Mouse (Mus musculus): ENCODE measurements at regions not wholly inside any gene's neighbourhood (a gene's known extent, or its start where the extent isn't known, plus 50 kb on each side); places are given as distances from the start of the nearest gene placed in this dataset.
A peak's percentile ranks its signal among the peaks of the same experiment; 100 is the strongest.

DNA sequence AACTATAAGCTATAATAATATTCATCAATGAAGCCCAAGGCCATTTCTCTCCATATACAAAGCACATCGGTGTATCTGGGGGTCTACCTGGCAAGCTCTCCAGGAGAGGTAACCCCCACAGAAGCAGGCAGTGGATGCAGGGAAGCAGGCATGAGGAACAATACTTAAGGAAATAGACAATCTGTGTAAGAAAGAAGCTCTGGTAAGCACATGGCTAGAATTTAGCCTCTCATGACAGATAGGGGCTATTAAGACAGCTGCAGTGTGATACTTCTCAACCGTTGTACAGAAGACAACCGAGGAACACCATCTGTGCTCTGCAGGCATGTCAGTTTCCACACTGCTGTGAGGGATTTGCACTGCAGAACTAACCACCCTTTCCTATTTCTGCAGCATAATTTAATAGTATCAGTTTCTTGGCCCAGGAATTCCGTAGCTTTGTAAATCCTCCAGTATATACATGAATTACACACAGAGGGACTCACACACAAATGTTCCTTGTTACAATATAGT, 108.1 kb upstream of the Lpar1 start:
- no peak for ATAC-seq (replicated peaks; ENCODE audit: poor library complexity)

DNA sequence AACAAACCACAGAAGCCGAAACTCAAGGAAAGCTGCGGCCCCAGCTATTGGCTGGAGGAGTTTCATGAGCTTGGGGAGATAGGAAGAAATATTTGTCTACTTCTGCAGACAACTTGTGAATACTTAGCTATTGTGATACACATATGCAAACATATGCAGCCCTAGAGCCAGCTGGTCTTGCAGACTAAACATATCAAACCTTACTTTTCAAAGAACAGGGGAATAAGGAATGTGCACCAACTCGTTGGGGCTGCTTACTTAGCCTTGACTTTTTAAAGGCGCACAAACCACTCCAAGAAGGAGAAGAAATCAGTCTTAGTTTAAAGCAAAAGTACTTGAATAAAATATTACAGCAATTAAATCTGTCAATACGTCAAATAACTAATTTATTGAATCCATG, 106.8 kb upstream of the Lpar1 start:
- ATAC-seq (replicated peaks; ENCODE audit: poor library complexity) = no peak

- no peak for ATAC-seq (replicated peaks; ENCODE audit: poor library complexity)
Observed at GRCm38 (mm10) chr4:58658206-58658605, 104.5 kb upstream of the Lpar1 start.

GRCm38 (mm10) chr4:58647761-58648295, 94.1 kb upstream of the Lpar1 start:
- peak; percentile 71 for ATAC-seq (replicated peaks; ENCODE audit: poor library complexity)

GRCm38 (mm10) chr4:58646821-58647220, 93.1 kb upstream of the Lpar1 start:
- ATAC-seq (replicated peaks; ENCODE audit: poor library complexity) = no peak

GRCm38 (mm10) chr4:58643371-58643770, 89.7 kb upstream of the Lpar1 start:
- ATAC-seq (replicated peaks; ENCODE audit: poor library complexity) = peak; percentile 29; the same call in 1 of the 2 replicates

DNA sequence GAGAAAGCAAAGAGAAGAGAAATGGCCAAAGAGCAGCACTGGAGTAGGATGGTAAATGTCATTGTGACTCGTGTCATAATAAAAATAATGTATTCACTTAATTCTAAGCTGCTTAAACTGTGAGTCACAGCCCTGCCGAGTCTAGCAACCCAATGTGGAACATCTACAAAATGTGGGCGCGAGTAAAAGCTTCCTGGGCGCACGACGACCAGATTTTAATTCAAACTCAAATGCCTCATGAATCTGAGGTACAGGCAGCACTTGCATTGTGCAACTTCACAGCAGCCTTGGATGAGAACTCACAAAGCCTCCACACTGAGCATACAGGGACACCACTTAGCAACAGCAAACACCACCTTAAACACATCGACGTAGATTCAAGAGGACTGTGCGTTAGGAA, 88.5 kb upstream of the Lpar1 start:
- ATAC-seq (replicated peaks; ENCODE audit: poor library complexity) = no peak

- ATAC-seq (replicated peaks; ENCODE audit: poor library complexity) = no peak
Observed at GRCm38 (mm10) chr4:58632696-58633095, 79.0 kb upstream of the Lpar1 start.

DNA sequence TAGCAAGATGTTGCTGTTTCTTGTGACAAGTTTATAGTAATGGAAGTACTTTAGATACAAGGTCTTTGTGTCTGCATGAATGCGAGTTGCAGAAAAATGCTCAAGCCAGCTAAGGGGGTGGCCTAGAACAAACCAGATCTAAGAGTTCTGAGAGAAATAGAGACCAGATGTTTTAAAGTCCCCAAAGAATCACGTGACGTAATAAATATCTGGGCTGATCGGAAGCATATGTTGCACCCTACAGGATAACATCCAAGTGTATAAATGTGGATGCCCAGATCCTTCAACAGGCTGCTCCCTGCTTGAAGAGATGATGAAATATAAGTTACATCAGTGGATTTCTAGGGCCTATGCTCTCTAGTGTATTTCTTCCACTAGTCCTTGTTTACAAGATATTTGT, 77.7 kb upstream of the Lpar1 start:
- no peak for ATAC-seq (replicated peaks; ENCODE audit: poor library complexity)

GRCm38 (mm10) chr4:58627021-58627420, 73.3 kb upstream of the Lpar1 start:
- no peak for ATAC-seq (replicated peaks; ENCODE audit: poor library complexity)

GRCm38 (mm10) chr4:58624059-58624458, 70.4 kb upstream of the Lpar1 start:
- no peak for ATAC-seq (replicated peaks; ENCODE audit: poor library complexity)

DNA sequence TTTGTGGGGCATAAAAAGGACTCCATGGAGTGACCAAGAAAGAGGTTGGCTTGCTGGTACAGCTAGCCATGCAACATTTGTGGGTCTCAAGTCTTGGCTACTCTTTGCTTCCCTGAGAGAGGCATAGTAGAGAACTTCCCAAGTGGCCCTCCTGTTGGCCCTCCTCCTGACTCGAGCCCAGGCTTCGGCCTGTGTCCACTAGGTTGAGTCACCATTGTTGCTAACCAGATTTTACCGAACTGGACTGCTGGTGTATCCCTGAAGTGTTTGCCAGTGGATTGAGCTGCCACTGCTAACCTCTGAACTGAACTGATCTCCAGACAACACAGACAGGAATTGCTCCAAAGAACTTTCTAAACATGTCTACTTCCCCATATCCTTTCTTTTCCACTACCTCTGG, 66.9 kb upstream of the Lpar1 start:
- no peak for ATAC-seq (replicated peaks; ENCODE audit: poor library complexity)

DNA sequence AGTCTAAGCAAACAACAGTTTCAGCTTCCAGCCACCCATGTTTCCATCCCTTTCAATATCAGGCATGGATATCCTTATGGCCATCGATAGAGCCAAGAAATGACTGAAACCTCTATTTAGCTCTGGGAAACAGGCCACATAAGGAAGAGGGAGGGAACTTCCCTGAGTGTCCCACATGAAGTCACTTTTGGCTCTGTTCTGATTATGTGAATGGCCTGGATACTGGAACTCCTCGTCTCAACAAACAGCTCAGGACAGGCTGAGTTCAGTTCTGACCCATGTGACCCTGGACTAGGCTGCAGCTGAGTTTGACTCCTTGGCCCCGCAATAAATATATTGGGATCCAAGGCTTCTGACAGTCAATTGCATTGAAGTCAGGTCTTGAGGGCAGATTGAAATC, 63.6 kb upstream of the Lpar1 start:
- ATAC-seq (replicated peaks; ENCODE audit: poor library complexity) = no peak

DNA sequence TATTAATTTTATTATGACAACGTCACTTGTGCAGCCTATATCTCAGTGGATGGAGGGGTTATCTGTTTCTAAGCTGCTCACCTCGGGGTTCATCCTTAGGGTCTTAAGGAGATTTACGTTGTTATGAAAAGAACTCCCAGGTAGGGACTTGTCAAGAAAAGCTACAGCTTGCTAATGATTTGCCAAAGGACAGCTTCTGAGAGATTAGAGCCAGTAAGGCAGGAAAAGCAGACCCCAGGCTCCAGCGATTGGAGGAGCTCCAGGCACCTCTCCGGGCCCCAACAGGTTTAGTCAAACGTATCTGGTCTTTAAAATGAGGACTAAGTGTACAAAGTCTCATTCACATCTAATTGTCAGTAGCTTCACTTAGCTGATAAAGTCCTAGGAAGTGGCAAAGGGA, 59.8 kb upstream of the Lpar1 start:
- ATAC-seq (replicated peaks; ENCODE audit: poor library complexity) = no peak

GRCm38 (mm10) chr4:58613022-58613421, 59.3 kb upstream of the Lpar1 start:
- peak; percentile 86 for ATAC-seq (replicated peaks; ENCODE audit: poor library complexity)

DNA sequence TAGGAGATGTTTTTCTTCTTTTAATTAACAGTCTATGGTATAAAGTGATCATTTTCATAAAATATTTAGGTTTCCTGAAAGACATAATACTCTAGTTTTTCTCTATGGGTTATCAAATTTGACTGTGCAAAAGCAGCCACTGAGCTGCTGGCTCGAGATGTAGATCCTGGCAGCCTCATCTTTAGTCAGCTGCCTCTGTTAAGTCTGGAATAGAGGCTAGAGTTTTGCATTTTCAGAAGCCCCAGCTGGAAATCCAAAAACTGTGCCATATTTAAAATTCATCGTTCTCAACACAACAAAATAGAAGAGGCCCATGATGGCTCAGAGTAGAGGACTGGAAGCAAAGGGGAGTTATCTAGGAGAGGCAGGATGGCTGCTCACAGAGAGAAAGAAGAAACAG, 53.8 kb upstream of the Lpar1 start:
- no peak for ATAC-seq (replicated peaks; ENCODE audit: poor library complexity)

GRCm38 (mm10) chr4:58605941-58606340, 52.2 kb upstream of the Lpar1 start:
- ATAC-seq (replicated peaks; ENCODE audit: poor library complexity) = no peak

Data from megakaryocyte progenitor cell, adult 5-6 weeks (primary cell).